Mouse (Mus musculus) left cerebral cortex, postnatal 25 days (tissue): Measurements from ENCODE around the gene Rock2. TPM values are rescaled to one million over a fixed set of nuclear protein-coding genes. Genes with fewer than 3 reads are reported as not detected.

Experiments used
- DNase-seq, 2 experiments: peaks; one replicate each; pipeline ENCODE4 v3.0.0; 2022; ENCODE audit warnings: low spot score in 2 of 2, mixed read lengths in 1 of 2
- intact Hi-C: fragments of 180-260 bp; cut with DNase I; formaldehyde crosslinking; loops from one replicate; pipeline ENCODE4 v1.15.1; 2025
- total RNA-seq, 2 experiments: library from RNA; stranded (reverse); gene quantifications; 2 replicates each; pipeline ENCODE4 v1.2.3; 2021

Gene Rock2
- total RNA-seq, 2 experiments from 2014 or later = 133 to 146 TPM

GRCm38 (mm10) chr12:17024554-17025110, 129.9 kb downstream of the Rock2 start:
- intact Hi-C loops = no loop called here
- DNase-seq = no peak

GRCm38 (mm10) chr12:17032694-17033463, 138.2 kb downstream of the Rock2 start:
- peak; percentile 85 to 91 for DNase-seq
- intact Hi-C loops = loop anchor here (1.0 to 2.0 kb wide), 2 partner anchors 140 to 224 kb away; no protein-coding TSS in a partner anchor

GRCm38 (mm10) chr12:17033464-17033841, 138.8 kb downstream of the Rock2 start:
- peak in 1 of 2 experiments; percentile 55 for DNase-seq
- intact Hi-C loops = loop anchor here (1.0 to 2.0 kb wide), 2 partner anchors 139 to 224 kb away; no protein-coding TSS in a partner anchor

GRCm38 (mm10) chr12:17034671-17035070, 140.0 kb downstream of the Rock2 start:
- DNase-seq = no peak
- intact Hi-C loops = no loop called here

GRCm38 (mm10) chr12:17035128-17035527, 140.4 kb downstream of the Rock2 start:
- peak in 1 of 2 experiments; percentile 36 for DNase-seq
- intact Hi-C loops = no loop called here

GRCm38 (mm10) chr12:17036532-17036931, 141.8 kb downstream of the Rock2 start:
- intact Hi-C loops = no loop called here
- DNase-seq = no peak

- peak; percentile 64 to 82 for DNase-seq
- intact Hi-C loops = no loop called here
These were observed 142.4 kb downstream of the Rock2 start for GRCm38 (mm10) chr12:17037053-17037610.

Other genes with a start within 250 kb of the Rock2 start
- 100 to 1,000 TPM; 151 to 171 TPM for gene Ntsr2, start 241.5 kb upstream of the Rock2 start, total RNA-seq
- gene Greb1, start 94.0 kb upstream of the Rock2 start, total RNA-seq = 1 to 10 TPM in 1 of 2 experiments, under 1 TPM in 1; 0.71 to 1.3 TPM
- gene E2f6, start 83.9 kb upstream of the Rock2 start, total RNA-seq = 10 to 100 TPM; 29.8 to 37.2 TPM
- gene Pqlc3, start 105.5 kb downstream of the Rock2 start, total RNA-seq = 1 to 10 TPM in 1 of 2 experiments, under 1 TPM in 1; 0.89 to 1.5 TPM
- under 1 TPM; 0.60 to 0.87 TPM for gene 2410004P03Rik, start 116.8 kb downstream of the Rock2 start, total RNA-seq